Mouse (Mus musculus): ENCODE measurements around the gene Klhl34. TPM values are rescaled to one million over a fixed set of nuclear protein-coding genes. Genes with fewer than 3 reads are reported as not detected.
A peak's percentile ranks its signal among the peaks of the same experiment; 100 is the strongest.

Klhl34 gene
- 10 to 100 TPM in 1 of 2 experiments, 1 to 10 TPM in 1; 4.9 to 10.7 TPM for total RNA-seq (2021)
- polyA plus RNA-seq (2012; rRNA removed): 3.6 and 3.9 TPM in 2 replicates
- long read RNA-seq, transcript Klhl34-201 (1 exons, 1,935 nt): major isoform, 5 of 5 reads
- long read RNA-seq, partial matches to known transcripts: 0 of 5 reads
- long read RNA-seq, other reads (novel, unspliced or antisense): 0 of 5 reads

DNA sequence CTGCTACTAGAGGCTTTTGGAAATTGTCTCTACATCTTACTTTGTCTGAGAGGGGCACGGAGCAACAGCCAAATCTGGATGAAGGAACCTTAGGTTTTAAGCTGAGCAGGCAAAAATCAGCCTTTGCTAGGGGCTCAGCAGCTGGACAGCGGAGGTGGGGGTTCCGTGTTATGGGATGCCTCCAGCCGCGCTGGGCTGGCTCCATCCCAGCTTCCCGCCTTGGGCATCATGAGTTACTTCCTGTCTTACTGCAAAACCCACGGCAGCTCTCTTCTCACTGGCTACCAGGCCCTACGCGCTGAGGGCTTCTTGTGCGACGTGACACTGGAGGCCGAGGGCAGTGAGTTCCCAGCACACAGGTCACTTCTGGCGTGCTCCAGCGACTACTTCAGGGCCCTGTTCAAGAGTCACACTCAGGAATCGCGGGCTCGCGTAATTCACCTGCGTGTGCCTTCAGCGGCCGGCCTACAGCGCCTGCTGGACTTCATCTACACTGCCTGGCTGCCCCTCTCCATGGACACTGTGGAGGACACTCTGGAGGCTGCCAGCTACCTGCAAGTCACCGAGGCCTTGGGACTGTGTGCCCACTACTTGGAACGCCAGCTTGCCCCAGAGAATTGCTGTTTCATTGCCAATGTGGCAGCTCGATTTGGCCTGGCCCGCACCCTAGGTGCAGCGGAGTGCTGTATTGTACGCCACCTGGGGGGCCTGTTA, at the start of gene Klhl34:
Klhl34 (plus strand) TSS at position 229 of the 714 bp plus-strand sequence.
- Histone ChIP-seq H3K4me3 (no peak within 1 kb of the TSS), H3K27me3 (ENCODE audit: control insufficient read depth, insufficient read depth, low read length) (no peaks in the 10 kb centered on the region), H3K79me2 (replicated peaks; ENCODE audit: control insufficient read depth, insufficient read depth, low read length) (no peaks in the 10 kb centered on the region), H3K27ac (peak within 1 kb of the TSS; percentile 47), H3K9ac (ENCODE audit: low read depth, low read length) (0 out of 2 replicates have a peak within 1 kb of the TSS, but pooled peaks have one; percentile 19), H3K4me1 (ENCODE audit: control insufficient read depth, insufficient read depth, low read length) (no peaks in the 10 kb centered on the region), H3K36me3 (ENCODE audit: control insufficient read depth, insufficient read depth, low read length) (no peaks in the 10 kb centered on the region)
- TF ChIP-seq POLR2A (IDR thresholded peaks at IDR 0.05; ENCODE audit: insufficient read depth, low read depth, low read length) (no peak), CTCF (IDR thresholded peaks at IDR 0.05) (no peak), EP300 (IDR thresholded peaks at IDR 0.05; ENCODE audit: insufficient read depth, low read depth, low read length) (no peak)
- WGBS: 46% methylated on average over 28 of the region's 28 CpGs
- intact Hi-C loops (cut with DNase I): loop anchor here (10.0 kb wide), 1 partner anchor 64 kb away; no protein-coding TSS in a partner anchor
- DNase-seq: peak in 1 of 2 experiments; percentile 18

DNA sequence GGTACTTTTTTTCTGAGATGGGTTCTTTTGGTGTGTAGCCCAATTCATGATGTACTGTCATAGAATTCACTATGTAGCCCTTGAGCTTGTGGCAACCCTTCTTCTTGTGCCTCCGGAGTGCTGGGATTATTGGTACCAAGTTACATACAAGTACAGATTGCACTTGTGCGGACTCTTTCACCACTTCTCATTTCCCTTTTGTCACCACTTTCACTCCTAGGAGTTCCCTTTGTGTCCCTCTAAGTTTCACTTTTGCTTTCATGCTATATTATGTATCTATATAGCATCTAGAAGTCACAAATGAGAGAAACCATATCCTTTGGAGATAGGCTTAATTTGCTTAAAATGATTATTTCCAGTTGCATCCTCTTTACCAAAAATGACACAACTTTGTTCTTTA, 16.6 kb upstream of the Klhl34 start:
- Histone ChIP-seq H3K27me3 (ENCODE audit: control insufficient read depth, insufficient read depth, low read length) (no peaks in the 10 kb centered on the region), H3K27ac (no peak overlapping the region), H3K36me3 (ENCODE audit: control insufficient read depth, insufficient read depth, low read length) (no peaks in the 10 kb centered on the region), H3K4me3 (no peak overlapping the region), H3K79me2 (replicated peaks; ENCODE audit: control insufficient read depth, insufficient read depth, low read length) (no peaks in the 10 kb centered on the region), H3K4me1 (ENCODE audit: control insufficient read depth, insufficient read depth, low read length) (no peaks in the 10 kb centered on the region), H3K9ac (ENCODE audit: low read depth, low read length) (no peak overlapping the region)
- intact Hi-C loops (cut with DNase I): loop anchor here (10.0 kb wide), 1 partner anchor 327 kb away; no protein-coding TSS in a partner anchor
- WGBS: 83% methylated on average over 2 of the region's 2 CpGs
- TF ChIP-seq POLR2A (IDR thresholded peaks at IDR 0.05; ENCODE audit: insufficient read depth, low read depth, low read length) (no peak), EP300 (IDR thresholded peaks at IDR 0.05; ENCODE audit: insufficient read depth, low read depth, low read length) (no peak)
- no peak for DNase-seq

DNA sequence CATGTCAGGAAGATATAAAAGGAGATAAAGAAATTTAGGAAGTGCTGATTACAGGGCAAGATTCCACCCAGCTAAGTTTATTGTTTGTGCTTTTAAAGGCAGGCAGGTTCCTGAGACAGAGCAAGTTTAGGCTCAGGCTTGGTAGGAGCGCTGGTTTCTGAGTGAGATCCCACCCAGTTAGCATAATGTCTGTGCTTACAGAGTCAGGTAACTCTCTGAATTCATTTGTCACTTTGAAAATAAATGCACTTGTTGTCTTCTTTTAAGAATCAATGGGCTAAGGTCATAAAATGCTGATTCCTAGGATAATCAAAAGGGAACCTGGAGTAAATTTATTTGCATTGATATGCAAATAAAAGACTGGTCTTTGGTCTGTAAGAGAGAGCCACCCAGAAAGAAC, 8.5 kb upstream of the Klhl34 start:
- H3K4me1 ChIP-seq (ENCODE audit: control insufficient read depth, insufficient read depth, low read length): no peaks in the 10 kb centered on the region
- no peak for DNase-seq
- no peak overlapping the region for H3K4me3 ChIP-seq
- H3K27ac ChIP-seq: no peak overlapping the region
- no peak overlapping the region for H3K9ac ChIP-seq (ENCODE audit: low read depth, low read length)
- no peaks in the 10 kb centered on the region for H3K79me2 ChIP-seq (replicated peaks; ENCODE audit: control insufficient read depth, insufficient read depth, low read length)
- 61% methylated on average over 1 of the region's 1 CpGs for WGBS
- TF ChIP-seq EP300 (IDR thresholded peaks at IDR 0.05; ENCODE audit: insufficient read depth, low read depth, low read length) (no peak), CTCF (IDR thresholded peaks at IDR 0.05) (no peak), POLR2A (IDR thresholded peaks at IDR 0.05; ENCODE audit: insufficient read depth, low read depth, low read length) (no peak)
- no peaks in the 10 kb centered on the region for H3K27me3 ChIP-seq (ENCODE audit: control insufficient read depth, insufficient read depth, low read length)
- intact Hi-C loops (cut with DNase I): loop anchor here (10.0 kb wide), 2 partner anchors 55 to 335 kb away; no protein-coding TSS in a partner anchor
- H3K36me3 ChIP-seq (ENCODE audit: control insufficient read depth, insufficient read depth, low read length): no peaks in the 10 kb centered on the region

GRCm38 (mm10) chrX:157817571-157818206, 546 bp upstream of the Klhl34 start:
- Histone ChIP-seq H3K27ac (peak overlapping the region; percentile 47), H3K79me2 (replicated peaks; ENCODE audit: control insufficient read depth, insufficient read depth, low read length) (no peaks in the 10 kb centered on the region), H3K9ac (ENCODE audit: low read depth, low read length) (0 out of 2 replicates have a peak overlapping the region, but pooled peaks have one; percentile 19), H3K4me3 (no peak overlapping the region), H3K27me3 (ENCODE audit: control insufficient read depth, insufficient read depth, low read length) (no peaks in the 10 kb centered on the region), H3K4me1 (ENCODE audit: control insufficient read depth, insufficient read depth, low read length) (no peaks in the 10 kb centered on the region), H3K36me3 (ENCODE audit: control insufficient read depth, insufficient read depth, low read length) (no peaks in the 10 kb centered on the region)
- TF ChIP-seq CTCF (IDR thresholded peaks at IDR 0.05): no peak
- no peak for TF ChIP-seq EP300 (IDR thresholded peaks at IDR 0.05; ENCODE audit: insufficient read depth, low read depth, low read length)
- no peak for TF ChIP-seq POLR2A (IDR thresholded peaks at IDR 0.05; ENCODE audit: insufficient read depth, low read depth, low read length)
- DNase-seq: peak; percentile 51 to 67
- intact Hi-C loops (cut with DNase I): loop anchor here (10.0 kb wide), 1 partner anchor 63 kb away; no protein-coding TSS in a partner anchor
- WGBS: 13% methylated on average over 31 of the region's 31 CpGs

DNA sequence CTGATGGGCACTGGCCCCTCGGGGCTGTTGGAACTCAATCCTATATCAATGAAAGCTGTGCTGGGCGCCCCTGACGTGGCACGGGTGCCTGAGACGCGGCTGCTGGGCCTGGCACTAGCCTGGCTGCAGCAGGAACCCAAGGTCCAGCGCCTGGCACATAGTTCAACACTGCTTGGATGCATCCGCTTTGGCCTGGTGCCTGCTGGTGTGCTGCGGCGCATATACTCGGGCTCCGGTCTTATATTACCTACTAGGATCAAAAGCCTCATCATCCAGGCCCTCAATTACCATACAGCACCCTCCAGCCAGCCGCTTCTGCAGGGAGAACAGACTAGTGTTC, 656 bp downstream of the Klhl34 start:
- no peaks in the 10 kb centered on the region for H3K36me3 ChIP-seq (ENCODE audit: control insufficient read depth, insufficient read depth, low read length)
- intact Hi-C loops (cut with DNase I): loop anchor here (10.0 kb wide), 1 partner anchor 64 kb away; no protein-coding TSS in a partner anchor
- no peaks in the 10 kb centered on the region for H3K79me2 ChIP-seq (replicated peaks; ENCODE audit: control insufficient read depth, insufficient read depth, low read length)
- H3K27me3 ChIP-seq (ENCODE audit: control insufficient read depth, insufficient read depth, low read length): no peaks in the 10 kb centered on the region
- H3K9ac ChIP-seq (ENCODE audit: low read depth, low read length): no peak overlapping the region
- DNase-seq: no peak
- H3K4me1 ChIP-seq (ENCODE audit: control insufficient read depth, insufficient read depth, low read length): no peaks in the 10 kb centered on the region
- TF ChIP-seq POLR2A (IDR thresholded peaks at IDR 0.05; ENCODE audit: insufficient read depth, low read depth, low read length) (no peak), CTCF (IDR thresholded peaks at IDR 0.05) (no peak), EP300 (IDR thresholded peaks at IDR 0.05; ENCODE audit: insufficient read depth, low read depth, low read length) (no peak)
- H3K4me3 ChIP-seq: no peak overlapping the region
- no peak overlapping the region for H3K27ac ChIP-seq
- 84% methylated on average over 13 of the region's 13 CpGs for WGBS

All from heart, adult 2 months (tissue).